Mouse (Mus musculus) MEL (cell line): ENCODE measurements around the gene Fgf5. TPM values are rescaled to one million over a fixed set of nuclear protein-coding genes. Genes with fewer than 3 reads are reported as not detected.

ENCODE experiments used
- DNase-seq: peaks from one replicate; pipeline ENCODE4 v3.0.0; 2011; ENCODE audit warnings: low read depth, low spot score
- H3K27ac ChIP-seq: 2 replicates; pipeline ENCODE4 v1.5.1; 2012; ENCODE audit warnings: low read depth, mild to moderate bottlenecking, control low read depth, low read length, moderate library complexity; ENCODE audit not compliant: control insufficient read depth
- H3K27me3 ChIP-seq, 2 experiments: fragments of 150-350 bp in 1 of 2; sonication (generic) in 1 of 2; 2 replicates each; pipeline ENCODE4 v1.6.1; 2012; ENCODE audit warnings: low read length in 2 of 2, mild to moderate bottlenecking in 2 of 2, improper control_type of control experiment in 1 of 2, moderate library complexity in 1 of 2; ENCODE audit not compliant: insufficient read depth in 2 of 2, control insufficient read depth in 1 of 2
- H3K36me3 ChIP-seq, 2 experiments: 2 replicates each; pipeline ENCODE4 v1.6.1; 2012 to 2014; ENCODE audit warnings: low read length in 2 of 2, improper control_type of control experiment in 1 of 2, inconsistent platforms in 1 of 2, mild to moderate bottlenecking in 1 of 2; ENCODE audit not compliant: insufficient read depth in 2 of 2, control insufficient read depth in 1 of 2
- H3K4me1 ChIP-seq, 2 experiments: fragments of 150-350 bp in 1 of 2; sonication (generic) in 1 of 2; 2 replicates each; pipeline ENCODE4 v1.6.1; 2012; ENCODE audit warnings: low read length in 2 of 2, improper control_type of control experiment in 1 of 2, mild to moderate bottlenecking in 1 of 2; ENCODE audit not compliant: insufficient read depth in 2 of 2, control insufficient read depth in 1 of 2
- H3K4me3 ChIP-seq, 2 experiments: fragments of 150-350 bp in 1 of 2; sonication (generic) in 1 of 2; 2 replicates each; pipeline ENCODE4 v1.5.1; 2012; ENCODE audit warnings: low read depth in 2 of 2, low read length in 2 of 2, mild to moderate bottlenecking in 2 of 2, moderate library complexity in 2 of 2, control low read depth in 1 of 2, improper control_type of control experiment in 1 of 2; ENCODE audit not compliant: control insufficient read depth in 1 of 2, insufficient read depth in 1 of 2
- H3K79me2 ChIP-seq: 2 replicates; pipeline ENCODE4 v1.6.1; 2012; ENCODE audit warnings: mild to moderate bottlenecking, low read length, moderate library complexity; ENCODE audit not compliant: control insufficient read depth, poor library complexity, insufficient read depth
- H3K9ac ChIP-seq: 2 replicates; pipeline ENCODE4 v1.6.1; 2012; ENCODE audit warnings: low read depth, mild to moderate bottlenecking, control low read depth, low read length, moderate library complexity; ENCODE audit not compliant: control insufficient read depth, poor library complexity, severe bottlenecking
- H3K9me3 ChIP-seq: fragments of 150-350 bp; sonication (generic); replicated peaks from 2 replicates; pipeline ENCODE4 v1.6.1; 2012; ENCODE audit warnings: mild to moderate bottlenecking, low read length, improper control_type of control experiment, moderate library complexity; ENCODE audit not compliant: insufficient read depth
- CHD2 ChIP-seq: IDR thresholded peaks from 2 replicates; pipeline ENCODE4 v1.6.1; 2011; ENCODE audit warnings: low read length, improper control_type of control experiment
- CTCF ChIP-seq, 3 experiments: IDR thresholded peaks in 2 of 3; conservative IDR thresholded peaks in 1 of 3; 2 replicates each; pipeline ENCODE4 v1.5.1; 2011 to 2012; ENCODE audit warnings: low read length in 3 of 3, low read depth in 2 of 3, mild to moderate bottlenecking in 2 of 3, improper control_type of control experiment in 1 of 3, inconsistent platforms in 1 of 3, mixed read lengths in 1 of 3, moderate library complexity in 1 of 3; ENCODE audit not compliant: control insufficient read depth in 1 of 3, insufficient read depth in 1 of 3, poor library complexity in 1 of 3, severe bottlenecking in 1 of 3
- E2F4 ChIP-seq: IDR thresholded peaks from 2 replicates; pipeline ENCODE4 v1.6.1; 2011; ENCODE audit warnings: low read depth, low read length, improper control_type of control experiment, borderline replicate concordance
- ELF1 ChIP-seq: IDR thresholded peaks from 2 replicates; pipeline ENCODE4 v1.6.1; 2014; ENCODE audit warnings: low read depth, mild to moderate bottlenecking, inconsistent platforms, low read length, improper control_type of control experiment, moderate library complexity
- EP300 ChIP-seq, 2 experiments: IDR thresholded peaks; 2 replicates each; pipeline ENCODE4 v1.6.1; 2011; ENCODE audit warnings: improper control_type of control experiment in 2 of 2, low read length in 2 of 2, low read depth in 1 of 2, mild to moderate bottlenecking in 1 of 2
- GATA1 ChIP-seq: IDR thresholded peaks from 2 replicates; pipeline ENCODE4 v1.6.1; 2011; ENCODE audit warnings: low read depth, low read length, improper control_type of control experiment
- KAT2A ChIP-seq: conservative IDR thresholded peaks from 2 replicates; pipeline ENCODE4 v1.6.1; 2012; ENCODE audit warnings: low read depth, low read length, improper control_type of control experiment, inconsistent platforms
- MAX ChIP-seq: IDR thresholded peaks from 2 replicates; pipeline ENCODE4 v1.6.1; 2011; ENCODE audit warnings: low read length, improper control_type of control experiment
- MAZ ChIP-seq: IDR thresholded peaks from 2 replicates; pipeline ENCODE4 v1.6.1; 2012; ENCODE audit warnings: low read depth, mild to moderate bottlenecking, inconsistent platforms, low read length, improper control_type of control experiment
- MEF2A ChIP-seq: IDR thresholded peaks from 2 replicates; pipeline ENCODE4 v1.6.1; 2014; ENCODE audit warnings: low read depth, mild to moderate bottlenecking, inconsistent platforms, low read length, improper control_type of control experiment; ENCODE audit not compliant: poor library complexity, insufficient replicate concordance, severe bottlenecking; ENCODE audit errors: extremely low read depth
- MYC ChIP-seq: IDR thresholded peaks from 2 replicates; pipeline ENCODE4 v1.6.1; 2011; ENCODE audit warnings: low read depth, mild to moderate bottlenecking, low read length, improper control_type of control experiment, moderate library complexity
- NELFE ChIP-seq: IDR thresholded peaks from 2 replicates; pipeline ENCODE4 v1.6.1; 2011; ENCODE audit warnings: low read depth, low read length, improper control_type of control experiment
- POLR2A ChIP-seq, 2 experiments: IDR thresholded peaks; 2 replicates each; pipeline ENCODE4 v1.6.1; 2011 to 2012; ENCODE audit warnings: low read length in 2 of 2, mild to moderate bottlenecking in 2 of 2, control low read depth in 1 of 2, improper control_type of control experiment in 1 of 2, low read depth in 1 of 2, moderate library complexity in 1 of 2; ENCODE audit not compliant: control insufficient read depth in 1 of 2, insufficient read depth in 1 of 2, poor library complexity in 1 of 2
- POLR2AphosphoS2 ChIP-seq: IDR thresholded peaks from 2 replicates; pipeline ENCODE4 v1.6.1; 2011; ENCODE audit warnings: low read length, improper control_type of control experiment
- RAD21 ChIP-seq: IDR thresholded peaks from 2 replicates; pipeline ENCODE4 v1.6.1; 2011; ENCODE audit warnings: mild to moderate bottlenecking, low read depth, low read length, improper control_type of control experiment
- SIN3A ChIP-seq: IDR thresholded peaks from 2 replicates; pipeline ENCODE4 v1.6.1; 2012; ENCODE audit warnings: low read length, improper control_type of control experiment, inconsistent platforms
- SMC3 ChIP-seq: IDR thresholded peaks from 2 replicates; pipeline ENCODE4 v1.6.1; 2011; ENCODE audit warnings: low read depth, low read length, improper control_type of control experiment
- TAL1 ChIP-seq: IDR thresholded peaks from 2 replicates; pipeline ENCODE4 v1.6.1; 2012; ENCODE audit warnings: mild to moderate bottlenecking, inconsistent platforms, low read length, moderate library complexity, mixed read lengths
- TBP ChIP-seq: IDR thresholded peaks from 2 replicates; pipeline ENCODE4 v1.8.0; 2011; ENCODE audit warnings: low read depth, low read length, improper control_type of control experiment
- UBTF ChIP-seq: IDR thresholded peaks from 2 replicates; pipeline ENCODE4 v1.6.1; 2012; ENCODE audit warnings: low read depth, mild to moderate bottlenecking, inconsistent platforms, low read length, improper control_type of control experiment, moderate library complexity, borderline replicate concordance; ENCODE audit not compliant: insufficient read depth
- USF1 ChIP-seq: IDR thresholded peaks from 2 replicates; pipeline ENCODE4 v1.6.1; 2014; ENCODE audit warnings: low read depth, mild to moderate bottlenecking, inconsistent platforms, low read length, improper control_type of control experiment, moderate library complexity
- USF2 ChIP-seq, 2 experiments: IDR thresholded peaks; 2 replicates each; pipeline ENCODE4 v1.6.1; 2011 to 2012; ENCODE audit warnings: improper control_type of control experiment in 2 of 2, low read length in 2 of 2, borderline replicate concordance in 1 of 2, inconsistent platforms in 1 of 2, low read depth in 1 of 2, mild to moderate bottlenecking in 1 of 2; ENCODE audit not compliant: insufficient read depth in 1 of 2
- ZC3H11A ChIP-seq: IDR thresholded peaks from 2 replicates; pipeline ENCODE4 v1.6.1; 2012; ENCODE audit warnings: low read depth, mild to moderate bottlenecking, inconsistent platforms, low read length, improper control_type of control experiment
- ZKSCAN1 ChIP-seq: IDR thresholded peaks from 2 replicates; pipeline ENCODE4 v1.6.1; 2012; ENCODE audit warnings: low read depth, mild to moderate bottlenecking, inconsistent platforms, low read length, improper control_type of control experiment, moderate library complexity
- ZMIZ1 ChIP-seq: IDR thresholded peaks from 2 replicates; pipeline ENCODE4 v1.6.1; 2012; ENCODE audit warnings: low read depth, mild to moderate bottlenecking, inconsistent platforms, low read length, improper control_type of control experiment, moderate library complexity
- ZNF384 ChIP-seq: IDR thresholded peaks from 2 replicates; pipeline ENCODE4 v1.6.1; 2012; ENCODE audit warnings: low read depth, mild to moderate bottlenecking, inconsistent platforms, low read length, improper control_type of control experiment
- polyA plus RNA-seq, 2 experiments: library from polyadenylated mRNA; stranded (reverse) in 1 of 2; unstranded in 1 of 2; fragments of >175 nt in 1 of 2; fragments of >200 nt in 1 of 2; gene quantifications; 2 replicates each; pipeline versions ENCODE4 v1.2.1 to v1.2.4; 2012; ENCODE audit warnings: low replicate concordance in 2 of 2, low read depth in 1 of 2; ENCODE audit not compliant: insufficient read length in 2 of 2, insufficient read depth in 1 of 2, missing spikeins in 1 of 2
- total RNA-seq: library from RNA; depleted of rRNA; stranded (reverse); fragments of 300-350 nt; gene quantifications from 2 replicates; pipeline ENCODE4 v1.2.3, GENCODE M21; 2012

Gene Fgf5
- total and polyA plus RNA-seq, 3 experiments: not detected

DNA sequence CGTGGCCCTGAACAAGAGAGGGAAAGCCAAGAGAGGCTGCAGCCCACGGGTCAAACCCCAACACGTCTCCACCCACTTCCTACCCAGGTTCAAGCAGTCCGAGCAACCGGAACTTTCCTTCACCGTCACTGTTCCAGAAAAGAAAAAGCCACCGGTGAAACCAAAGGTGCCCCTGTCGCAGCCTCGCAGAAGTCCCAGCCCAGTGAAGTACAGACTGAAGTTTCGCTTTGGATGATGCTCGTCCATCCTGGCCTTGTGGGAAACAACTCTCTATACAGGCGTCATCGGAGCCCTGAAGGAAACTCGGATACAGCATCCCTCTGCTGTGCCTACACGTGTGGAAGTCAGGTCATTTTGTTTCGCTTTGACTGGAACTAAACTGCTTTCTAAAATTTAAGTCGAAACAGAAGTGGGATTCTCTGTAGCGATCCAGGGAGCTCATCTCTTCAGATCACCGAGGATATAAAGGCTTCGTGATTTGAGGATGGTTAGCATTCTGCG, 21.4 kb downstream of the Fgf5 start:
- Histone ChIP-seq H3K9ac (no peak overlapping the region), H3K27ac (no peak overlapping the region), H3K9me3 (no peaks in the 10 kb centered on the region), H3K27me3 (no peaks in the 10 kb centered on the region), H3K4me3 (no peak overlapping the region), H3K36me3 (no peaks in the 10 kb centered on the region), H3K4me1 (no peaks in the 10 kb centered on the region), H3K79me2 (no peaks in the 10 kb centered on the region)
- DNase-seq: no peak
- TF ChIP-seq ZMIZ1 (no peak), SIN3A (no peak), SMC3 (no peak), EP300 (IDR thresholded peaks at IDR 0.05; ENCODE audit: low read depth in 1 of 2, low read length in 2 of 2) (no peak), NELFE (no peak), MEF2A (no peak), E2F4 (no peak), ZNF384 (no peak), RAD21 (no peak), ELF1 (no peak), CHD2 (no peak), CTCF (IDR thresholded peaks at IDR 0.05 in 2 of 3, conservative IDR thresholded peaks at IDR 0.05 in 1 of 3; ENCODE audit: control insufficient read depth in 1 of 3, insufficient read depth in 1 of 3, low read depth in 2 of 3, low read length in 3 of 3, poor library complexity in 1 of 3, severe bottlenecking in 1 of 3) (no peak), USF2 (IDR thresholded peaks at IDR 0.05; ENCODE audit: borderline replicate concordance in 1 of 2, insufficient read depth in 1 of 2, low read depth in 1 of 2, low read length in 2 of 2) (no peak), MYC (no peak), MAZ (no peak), ZKSCAN1 (no peak), UBTF (no peak), KAT2A (no peak)

DNA sequence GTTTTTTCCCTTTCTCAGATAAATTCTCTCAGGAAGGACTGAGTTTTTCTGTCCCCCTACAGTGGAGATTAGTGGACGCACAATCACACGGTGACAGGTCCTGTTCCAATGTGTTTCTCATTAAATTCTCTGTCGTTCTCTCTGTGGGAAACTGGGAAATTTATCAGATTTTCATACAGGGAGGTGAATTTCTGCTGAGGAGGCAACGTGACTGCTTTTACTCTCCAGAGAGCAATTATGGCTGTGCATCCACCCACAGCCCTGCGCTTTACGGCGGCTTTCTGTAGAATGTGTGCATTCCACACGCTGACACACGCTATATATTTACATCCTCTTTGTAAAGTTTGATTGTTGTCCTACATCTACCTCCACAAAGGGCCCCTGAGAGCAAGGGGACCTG, 28.0 kb downstream of the Fgf5 start:
- Histone ChIP-seq H3K4me3 (no peak overlapping the region), H3K36me3 (no peaks in the 10 kb centered on the region), H3K27ac (no peak overlapping the region), H3K27me3 (no peaks in the 10 kb centered on the region), H3K9ac (no peak overlapping the region), H3K9me3 (no peaks in the 10 kb centered on the region), H3K79me2 (no peaks in the 10 kb centered on the region), H3K4me1 (no peaks in the 10 kb centered on the region)
- TF ChIP-seq CHD2 (no peak), USF1 (no peak), CTCF (IDR thresholded peaks at IDR 0.05 in 2 of 3, conservative IDR thresholded peaks at IDR 0.05 in 1 of 3; ENCODE audit: control insufficient read depth in 1 of 3, insufficient read depth in 1 of 3, low read depth in 2 of 3, low read length in 3 of 3, poor library complexity in 1 of 3, severe bottlenecking in 1 of 3) (no peak), ZMIZ1 (no peak), TAL1 (no peak), TBP (no peak), ZC3H11A (no peak), MAZ (no peak), GATA1 (no peak), E2F4 (no peak), USF2 (IDR thresholded peaks at IDR 0.05; ENCODE audit: borderline replicate concordance in 1 of 2, insufficient read depth in 1 of 2, low read depth in 1 of 2, low read length in 2 of 2) (no peak), ZNF384 (no peak), SIN3A (no peak), MAX (no peak), POLR2A (IDR thresholded peaks at IDR 0.05; ENCODE audit: control insufficient read depth in 1 of 2, insufficient read depth in 1 of 2, low read depth in 1 of 2, low read length in 2 of 2, poor library complexity in 1 of 2) (no peak), EP300 (IDR thresholded peaks at IDR 0.05; ENCODE audit: low read depth in 1 of 2, low read length in 2 of 2) (no peak), POLR2AphosphoS2 (no peak), KAT2A (no peak)
- DNase-seq: no peak
